Mouse (Mus musculus) ES-Bruce4 (cell line): ENCODE measurements around the gene Zfp941. TPM values are rescaled to one million over a fixed set of nuclear protein-coding genes. Genes with fewer than 3 reads are reported as not detected.

Experiments
- H3K27ac ChIP-seq: 2 replicates; pipeline ENCODE4 v1.5.1; 2012; ENCODE audit warnings: low read length, inconsistent platforms; ENCODE audit not compliant: insufficient read depth
- H3K27me3 ChIP-seq: 2 replicates; pipeline ENCODE4 v1.6.1; 2012; ENCODE audit warnings: mild to moderate bottlenecking, low read length, inconsistent platforms; ENCODE audit not compliant: control insufficient read depth, poor library complexity, insufficient read depth, severe bottlenecking
- H3K36me3 ChIP-seq: 2 replicates; pipeline ENCODE4 v1.6.1; 2012; ENCODE audit warnings: inconsistent platforms, mild to moderate bottlenecking, low read length, moderate library complexity; ENCODE audit not compliant: control insufficient read depth, poor library complexity, insufficient read depth, severe bottlenecking
- H3K4me1 ChIP-seq: one replicate; pipeline ENCODE4 v1.8.1; 2011; ENCODE audit warnings: low read length; ENCODE audit not compliant: control insufficient read depth, insufficient read depth
- H3K4me3 ChIP-seq: 2 replicates; pipeline ENCODE4 v1.5.1; 2011; ENCODE audit warnings: low read depth, mild to moderate bottlenecking, low read length
- H3K9ac ChIP-seq: 2 replicates; pipeline ENCODE4 v1.6.1; 2012; ENCODE audit warnings: low read depth, mild to moderate bottlenecking, inconsistent platforms; ENCODE audit not compliant: poor library complexity, severe bottlenecking
- H3K9me3 ChIP-seq: replicated peaks from 2 replicates; pipeline ENCODE4 v1.6.1; 2012; ENCODE audit warnings: mild to moderate bottlenecking, low read length, inconsistent platforms; ENCODE audit not compliant: control insufficient read depth, poor library complexity, insufficient read depth, severe bottlenecking
- CTCF ChIP-seq: IDR thresholded peaks from one replicate; pipeline ENCODE4 v1.8.1; 2011; ENCODE audit warnings: low read depth, low read length
- EP300 ChIP-seq: IDR thresholded peaks from 2 replicates; pipeline ENCODE4 v1.6.1; 2011; ENCODE audit warnings: low read depth, low read length; ENCODE audit not compliant: insufficient read depth
- POLR2A ChIP-seq: IDR thresholded peaks from one replicate; pipeline ENCODE4 v1.8.1; 2011; ENCODE audit warnings: low read length; ENCODE audit not compliant: insufficient read depth
- polyA plus RNA-seq: library from polyadenylated mRNA; stranded (reverse); fragments of >200 nt; gene quantifications from 2 replicates; pipeline ENCODE4 v1.2.4, GENCODE M21; 2011; ENCODE audit warnings: low read depth; ENCODE audit not compliant: missing spikeins, insufficient read depth, insufficient read length

Gene Zfp941
- polyA plus RNA-seq, 1 experiment: 23.4 TPM

DNA sequence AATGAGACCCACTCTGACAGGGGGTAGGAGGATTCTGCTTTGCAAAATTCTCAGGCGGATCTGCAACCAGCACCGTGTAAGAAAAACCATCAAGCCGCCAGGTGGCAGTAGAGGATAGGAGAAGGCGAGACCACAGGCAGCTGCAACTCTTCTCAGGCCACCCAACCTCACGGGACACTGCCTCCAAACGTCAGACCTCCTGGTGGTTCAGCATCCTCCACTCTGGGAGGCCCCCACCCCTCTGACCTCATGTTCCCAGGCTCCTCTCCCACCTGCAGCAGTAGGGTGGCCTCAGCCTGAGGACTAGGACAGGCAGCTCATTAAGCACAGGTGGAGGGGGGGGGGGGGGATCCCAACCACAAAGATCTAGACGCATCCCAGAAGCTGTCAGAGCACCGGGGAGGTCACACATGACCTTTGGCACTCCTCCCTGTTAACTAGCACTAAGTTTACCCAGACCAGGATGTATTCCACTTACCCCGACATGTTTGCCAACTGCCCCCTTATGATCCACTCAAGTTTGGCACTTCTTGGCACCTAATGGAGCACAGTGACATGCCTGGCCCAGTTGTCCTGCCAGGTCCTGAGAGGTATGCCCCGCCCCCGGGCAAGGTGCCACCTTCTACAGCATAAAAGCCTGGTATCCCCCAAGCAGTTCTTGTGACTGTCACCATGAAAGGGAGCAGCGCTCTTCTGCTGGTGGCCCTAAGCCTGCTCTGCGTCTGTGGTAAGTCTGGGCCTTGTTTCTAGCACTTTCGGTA lies 23.1 kb upstream of the Zfp941 start, which contains the start of gene Scgb1c1:
Gene Scgb1c1 (plus strand): TSS at position 643 of the 761 bp plus-strand sequence.
- no peaks in the 10 kb centered on the region for H3K9me3 ChIP-seq
- no peak within 1 kb of the TSS for H3K9ac ChIP-seq
- H3K4me1 ChIP-seq: peaks cover 10% of the 10 kb centered on the region
- TF ChIP-seq CTCF (peak; percentile 87), EP300 (0 out of 2 replicates have a peak, but pooled peaks have one; percentile 66), POLR2A (no peak)
- H3K27me3 ChIP-seq: no peaks in the 10 kb centered on the region
- no peaks in the 10 kb centered on the region for H3K36me3 ChIP-seq
- no peak within 1 kb of the TSS for H3K4me3 ChIP-seq
- no peak within 1 kb of the TSS for H3K27ac ChIP-seq

- TF ChIP-seq CTCF (no peak), EP300 (no peak), POLR2A (no peak)
- H3K36me3 ChIP-seq: no peaks in the 10 kb centered on the region
- H3K9ac ChIP-seq: no peak overlapping the region
- peaks cover 10% of the 10 kb centered on the region for H3K4me1 ChIP-seq
- no peaks in the 10 kb centered on the region for H3K27me3 ChIP-seq
- H3K9me3 ChIP-seq: no peaks in the 10 kb centered on the region
- no peak overlapping the region for H3K4me3 ChIP-seq
- no peak overlapping the region for H3K27ac ChIP-seq
Measured at GRCm38 (mm10) chr7:140843806-140844205, 21.8 kb upstream of the Zfp941 start.

DNA sequence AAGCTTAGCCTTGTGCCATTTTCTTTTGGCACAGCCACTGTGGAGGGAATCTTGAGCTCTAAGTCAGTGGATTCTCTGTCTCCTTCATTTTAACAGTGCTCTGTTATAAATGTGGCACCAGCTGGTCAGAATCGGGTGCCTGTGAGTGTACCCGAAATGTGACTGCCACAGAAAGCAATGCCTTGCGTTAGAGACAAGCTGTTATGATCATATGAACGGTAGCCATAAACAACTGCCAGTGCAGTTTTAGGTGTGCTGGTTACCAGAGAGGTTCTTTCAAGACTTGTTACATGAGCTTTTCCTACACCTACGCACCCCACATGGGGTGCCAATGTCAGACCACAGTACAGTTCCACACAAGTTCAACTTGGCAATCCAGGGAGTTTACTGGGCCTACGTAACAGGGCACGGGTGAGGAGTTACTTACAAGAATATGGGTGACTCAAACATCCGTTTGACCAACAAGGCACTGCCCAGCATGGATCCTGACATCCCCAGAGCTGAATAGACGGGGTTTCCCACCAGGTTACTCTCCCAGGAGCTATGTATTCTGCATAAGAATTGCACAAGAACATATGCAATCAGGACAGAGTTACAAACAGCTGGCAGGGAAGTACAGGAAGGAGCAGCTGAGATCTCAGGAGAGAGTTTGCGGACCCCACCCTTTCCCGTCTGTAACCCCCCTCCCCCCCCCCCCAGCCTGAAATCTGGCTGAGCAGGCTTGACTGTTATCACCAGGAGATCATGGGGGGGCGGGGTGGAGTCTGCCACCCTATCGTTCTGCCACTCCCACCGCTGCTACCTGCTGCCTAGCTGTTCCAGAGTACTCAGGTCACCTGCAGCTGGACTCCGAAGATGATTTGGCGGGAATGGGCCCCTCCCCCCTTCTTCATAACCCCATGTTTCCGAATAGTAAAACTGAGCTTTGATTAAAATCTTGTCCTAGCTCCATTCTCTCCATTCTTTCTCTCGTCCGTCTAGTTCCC lies 19.1 kb upstream of the Zfp941 start:
- no peaks in the 10 kb centered on the region for H3K27me3 ChIP-seq
- H3K36me3 ChIP-seq: no peaks in the 10 kb centered on the region
- H3K4me1 ChIP-seq: peaks cover 9% of the 10 kb centered on the region
- peak; percentile 67; the same call in 1 of the 2 replicates for TF ChIP-seq EP300
- TF ChIP-seq CTCF: no peak
- TF ChIP-seq POLR2A: no peak
- H3K27ac ChIP-seq: peak overlapping the region; percentile 66
- H3K9me3 ChIP-seq: no peaks in the 10 kb centered on the region
- peak overlapping the region; percentile 8 for H3K4me3 ChIP-seq
- peak overlapping the region; percentile 12; the same call in 1 of the 2 replicates for H3K9ac ChIP-seq

- no peak overlapping the region for H3K27ac ChIP-seq
- H3K4me3 ChIP-seq: no peak overlapping the region
- H3K9me3 ChIP-seq: no peaks in the 10 kb centered on the region
- TF ChIP-seq CTCF (no peak), EP300 (no peak), POLR2A (no peak)
- H3K4me1 ChIP-seq: peaks cover 2% of the 10 kb centered on the region
- H3K27me3 ChIP-seq: no peaks in the 10 kb centered on the region
- H3K36me3 ChIP-seq: no peaks in the 10 kb centered on the region
- H3K9ac ChIP-seq: no peak overlapping the region
Measured at GRCm38 (mm10) chr7:140839556-140839955, 17.6 kb upstream of the Zfp941 start.

DNA sequence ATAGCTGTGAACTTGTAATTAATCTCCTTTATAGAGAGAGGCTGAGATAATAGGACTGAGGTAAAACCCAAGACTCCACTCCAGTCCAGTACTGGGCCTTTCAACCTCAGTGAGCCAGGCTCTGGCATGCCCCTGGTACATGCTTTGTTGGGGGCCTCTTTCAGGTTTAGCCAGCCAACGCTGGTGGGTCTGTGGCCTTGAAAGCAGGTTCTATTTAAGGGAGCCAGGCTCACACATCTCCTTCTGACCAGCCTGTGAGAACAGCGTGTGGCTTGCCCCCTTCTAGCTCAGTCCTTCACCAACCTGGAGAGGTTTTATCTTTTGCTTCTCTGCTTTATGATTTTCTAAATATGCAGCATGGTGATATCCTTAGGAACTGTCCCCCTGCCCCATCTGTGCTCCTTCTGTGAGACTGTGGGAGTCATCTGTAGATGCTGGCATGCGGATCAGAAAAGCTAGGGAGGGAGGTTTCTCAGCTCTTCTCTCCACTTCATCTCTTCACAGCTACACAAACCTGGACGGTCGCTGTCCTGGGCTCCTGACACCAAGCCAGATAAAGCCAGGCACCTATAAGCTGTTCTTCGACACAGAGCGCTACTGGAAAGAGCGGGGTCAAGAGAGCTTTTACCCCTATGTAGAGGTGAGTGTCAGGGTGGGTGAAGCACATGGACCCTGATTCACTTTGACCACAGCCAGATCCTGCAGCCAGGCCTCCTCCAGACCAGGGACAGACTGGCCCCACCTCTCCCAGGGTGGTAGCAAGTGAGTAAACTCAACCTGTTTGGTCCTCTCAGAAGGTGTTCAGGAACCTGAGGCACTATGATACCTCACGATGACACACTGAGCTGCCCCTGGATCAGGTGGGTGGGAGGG lies 14.5 kb upstream of the Zfp941 start:
- H3K27me3 ChIP-seq: no peaks in the 10 kb centered on the region
- H3K4me3 ChIP-seq: no peak overlapping the region
- no peak overlapping the region for H3K9ac ChIP-seq
- no peak overlapping the region for H3K27ac ChIP-seq
- no peak for TF ChIP-seq CTCF
- no peak for TF ChIP-seq EP300
- TF ChIP-seq POLR2A: no peak
- H3K4me1 ChIP-seq: peaks cover 2% of the 10 kb centered on the region
- H3K36me3 ChIP-seq: no peaks in the 10 kb centered on the region
- H3K9me3 ChIP-seq: no peaks in the 10 kb centered on the region
